Mouse (Mus musculus) WW6 (cell line): ENCODE results near the gene Sco2.

Experiments used
- DNase-seq: peaks from one replicate; pipeline ENCODE4 v3.0.0-alpha.2; 2013; ENCODE audit warnings: low read depth, low spot score

Sco2 gene

DNA sequence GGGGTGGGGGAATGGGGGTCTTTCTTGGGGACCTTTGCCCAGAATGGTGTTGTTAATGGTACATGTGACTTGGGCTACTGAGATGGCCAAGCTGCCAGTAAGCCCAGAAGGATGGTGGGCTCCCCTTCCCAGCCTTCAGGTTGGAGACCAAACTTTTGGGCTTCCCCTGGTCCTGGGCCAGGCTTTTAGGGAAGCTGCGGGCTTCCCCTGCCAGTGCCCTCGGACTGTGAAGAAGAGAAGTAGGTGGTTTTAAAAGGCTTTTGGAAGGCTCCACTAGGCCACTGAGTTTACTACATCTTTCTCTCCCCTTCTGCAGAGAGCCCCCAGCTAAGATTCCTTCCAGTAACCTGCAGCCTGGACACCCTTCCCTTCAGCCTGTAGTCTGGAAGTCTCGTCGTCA is 50.0 kb downstream of the Sco2 start:
- DNase-seq, result no peak

DNA sequence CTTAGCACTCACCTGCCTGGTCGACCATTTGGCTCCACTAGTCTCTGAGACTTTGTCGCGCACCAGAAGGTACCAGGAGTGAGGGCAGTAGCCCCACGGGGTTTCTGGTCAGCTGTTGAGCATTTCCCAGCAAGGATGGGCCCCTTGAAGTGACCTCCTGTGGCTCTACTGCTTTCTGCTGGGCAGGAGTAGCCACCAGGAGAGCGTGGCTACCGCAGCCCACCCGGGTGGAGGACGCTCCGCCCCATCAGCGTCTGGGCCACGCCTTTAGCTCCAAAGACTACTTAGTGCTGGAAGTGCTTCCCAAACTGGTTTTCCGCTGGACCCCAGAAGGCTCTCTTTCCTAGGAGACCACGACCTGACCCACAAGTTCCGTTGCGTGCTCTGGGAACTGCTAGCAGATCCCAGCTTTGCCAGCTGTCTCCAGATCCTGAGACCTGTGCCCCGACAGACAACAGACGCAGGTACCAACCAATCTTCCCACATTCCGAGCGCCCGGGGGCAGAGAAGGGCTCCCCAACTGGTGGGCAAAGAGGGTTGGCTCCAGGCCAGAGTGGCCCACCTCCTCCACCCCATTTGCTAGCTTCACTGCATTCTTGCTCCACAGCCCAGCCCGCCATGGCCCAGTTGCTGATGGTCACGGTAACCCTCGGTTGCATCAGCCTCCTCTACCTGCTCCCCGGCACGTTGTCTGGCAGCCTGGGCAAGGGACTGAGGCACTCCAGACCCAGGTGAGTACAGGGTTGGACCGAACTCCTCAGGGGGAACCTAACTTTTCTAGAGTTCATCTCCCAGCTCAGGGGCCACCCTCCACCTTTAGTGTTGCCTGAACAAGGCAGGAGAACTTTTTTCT is 50.8 kb downstream of the Sco2 start, which contains the start of gene Adm2:
Gene Adm2 (plus strand): TSS at position 51 of the 853 bp plus-strand sequence.
- no peak for DNase-seq
